Mouse (Mus musculus): ENCODE measurements around the gene Lrrc74b.

Gene Lrrc74b

GRCm38 (mm10) chr16:17561128-17561750, at the start of gene Lrrc74b:
Gene Lrrc74b, minus strand, starts transcription at chr16:17561247.
- POLR2A ChIA-PET, result interaction anchor here in 3 of 4 experiments (0.6 to 2.4 kb wide), 42 partner anchors 8 to 413 kb away, joined by 3 to 19 read pairs (median 4); partner anchors contain the start of genes Thap7 (in 3 of the 3), Crkl (in 2 of the 3), Lztr1 (in 1 of the 3) and Smpd4 (in 1 of the 3)
- CTCF ChIA-PET, result interaction anchor here (0.5 to 2.5 kb wide), 15 partner anchors 7 to 354 kb away, joined by 3 to 14 read pairs (median 3); partner anchors contain the start of genes Slc7a4 (in 2 of the 4), Crkl (in 1 of the 4), Gsc2 (in 1 of the 4) and Smpd4 (in 1 of the 4)

- ChIA-PET CTCF (interaction anchor here (0.7 to 2.3 kb wide), 8 partner anchors 9 to 132 kb away, joined by 3 to 8 read pairs (median 3); partner anchors contain the start of gene Smpd4 (in 1 of the 4)), POLR2A (interaction anchor here in 2 of 4 experiments (0.6 to 1.7 kb wide), 3 partner anchors 18 to 473 kb away, joined by 3 read pairs; partner anchors contain the start of gene Sdf2l1 (in 1 of the 2))
These were observed 44.6 kb upstream of the Lrrc74b start for GRCm38 (mm10) chr16:17605684-17606083.

- CTCF ChIA-PET, result interaction anchor here (0.7 to 2.3 kb wide), 5 partner anchors 10 to 42 kb away, joined by 3 to 8 read pairs (median 3); no protein-coding TSS in a partner anchor
These were observed 43.9 kb upstream of the Lrrc74b start for GRCm38 (mm10) chr16:17604941-17605340.

GRCm38 (mm10) chr16:17600944-17601562, 40.0 kb upstream of the Lrrc74b start:
- ChIA-PET POLR2A (interaction anchor here in 3 of 4 experiments (0.6 to 1.8 kb wide), 3 partner anchors 24 to 448 kb away, joined by 3 to 5 read pairs (median 4); no protein-coding TSS in a partner anchor), CTCF (interaction anchor here (0.6 to 4.0 kb wide), 7 partner anchors 14 to 680 kb away, joined by 4 to 17 read pairs (median 4); partner anchors contain the start of gene Slc7a4 (in 1 of the 4))

More at GRCm38 (mm10) chr16:17604941-17605340, 43.9 kb upstream of the Lrrc74b start:
- POLR2A ChIA-PET, result interaction anchor here in 1 of 4 experiments (1.5 kb wide), 1 partner anchor 473 kb away, joined by 3 read pairs; the partner anchor contains the start of gene Sdf2l1

- ChIA-PET POLR2A (interaction anchor here in 1 of 4 experiments (0.7 to 1.5 kb wide), 3 partner anchors 29 to 116 kb away, joined by 3 to 7 read pairs (median 4); partner anchors contain the start of genes Lrrc74b, P2rx6 and Smpd4), CTCF (interaction anchor here in 1 of 4 experiments (2.2 kb wide), 1 partner anchor 32 kb away, joined by 6 read pairs; no protein-coding TSS in a partner anchor)
These were observed 29.7 kb upstream of the Lrrc74b start for GRCm38 (mm10) chr16:17590731-17591130.

GRCm38 (mm10) chr16:17584555-17584954, 23.5 kb upstream of the Lrrc74b start:
- ChIA-PET POLR2A (interaction anchor here in 1 of 4 experiments (1.9 kb wide), 1 partner anchor 27 kb away, joined by 7 read pairs; no protein-coding TSS in a partner anchor), CTCF (interaction anchor here in 3 of 4 experiments (0.8 to 1.5 kb wide), 5 partner anchors 23 to 176 kb away, joined by 3 read pairs; partner anchors contain the start of genes Lrrc74b (in 1 of the 3) and P2rx6 (in 1 of the 3))

GRCm38 (mm10) chr16:17583064-17583463, 22.0 kb upstream of the Lrrc74b start, which contains the start of gene Slc7a4:
Gene Slc7a4, minus strand, starts transcription at chr16:17583214.
- POLR2A ChIA-PET, result interaction anchor here in 3 of 4 experiments (0.9 to 2.1 kb wide), 4 partner anchors 24 to 68 kb away, joined by 3 to 6 read pairs (median 5); no protein-coding TSS in a partner anchor
- CTCF ChIA-PET, result interaction anchor here in 3 of 4 experiments (0.5 to 2.1 kb wide), 13 partner anchors 9 to 506 kb away, joined by 3 to 19 read pairs (median 3); partner anchors contain the start of genes P2rx6 (in 2 of the 3), Lrrc74b (in 1 of the 3) and Smpd4 (in 1 of the 3)

GRCm38 (mm10) chr16:17576825-17577215, 15.8 kb upstream of the Lrrc74b start:
- POLR2A ChIA-PET, result interaction anchor here in 3 of 4 experiments (0.8 to 2.3 kb wide), 17 partner anchors 9 to 357 kb away, joined by 3 to 19 read pairs (median 3); partner anchors contain the start of genes Lrrc74b (in 2 of the 3), P2rx6 (in 2 of the 3), Ccdc74a (in 1 of the 3) and Lztr1 (in 1 of the 3)
- CTCF ChIA-PET, result interaction anchor here in 3 of 4 experiments (0.6 to 2.3 kb wide), 7 partner anchors 9 to 103 kb away, joined by 3 to 13 read pairs (median 4); no protein-coding TSS in a partner anchor

GRCm38 (mm10) chr16:17575870-17576824, 15.1 kb upstream of the Lrrc74b start:
- POLR2A ChIA-PET, result interaction anchor here (0.6 to 2.3 kb wide), 17 partner anchors 9 to 357 kb away, joined by 3 to 19 read pairs (median 3); partner anchors contain the start of genes Lrrc74b (in 2 of the 4), P2rx6 (in 2 of the 4), Ccdc74a (in 1 of the 4) and Lztr1 (in 1 of the 4)
- CTCF ChIA-PET, result interaction anchor here (0.5 to 2.3 kb wide), 9 partner anchors 9 to 102 kb away, joined by 3 to 13 read pairs (median 3); no protein-coding TSS in a partner anchor

- ChIA-PET POLR2A (interaction anchor here in 3 of 4 experiments (1.2 to 1.5 kb wide), 5 partner anchors 8 to 36 kb away, joined by 3 to 4 read pairs (median 3); no protein-coding TSS in a partner anchor), CTCF (interaction anchor here in 3 of 4 experiments (0.9 to 1.6 kb wide), 3 partner anchors 8 to 12 kb away, joined by 3 to 4 read pairs (median 3); no protein-coding TSS in a partner anchor)
These were observed 5.1 kb upstream of the Lrrc74b start for GRCm38 (mm10) chr16:17566186-17566585.

GRCm38 (mm10) chr16:17564771-17565170, 3.7 kb upstream of the Lrrc74b start:
- POLR2A ChIA-PET, result interaction anchor here in 3 of 4 experiments (0.7 to 1.6 kb wide), 5 partner anchors 10 to 682 kb away, joined by 3 to 11 read pairs (median 5); no protein-coding TSS in a partner anchor
- CTCF ChIA-PET, result interaction anchor here in 2 of 4 experiments (1.0 to 1.6 kb wide), 4 partner anchors 10 to 16 kb away, joined by 3 to 4 read pairs (median 4); no protein-coding TSS in a partner anchor

GRCm38 (mm10) chr16:17564221-17564620, 3.2 kb upstream of the Lrrc74b start:
- ChIA-PET CTCF (interaction anchor here (0.6 to 1.4 kb wide), 6 partner anchors 10 to 124 kb away, joined by 3 to 4 read pairs (median 4); no protein-coding TSS in a partner anchor), POLR2A (interaction anchor here (0.7 to 1.6 kb wide), 9 partner anchors 9 to 683 kb away, joined by 3 to 11 read pairs (median 4); no protein-coding TSS in a partner anchor)

- ChIA-PET CTCF (interaction anchor here (0.6 to 2.2 kb wide), 10 partner anchors 9 to 239 kb away, joined by 3 to 7 read pairs (median 4); no protein-coding TSS in a partner anchor), POLR2A (interaction anchor here (0.7 to 1.7 kb wide), 8 partner anchors 9 to 348 kb away, joined by 3 to 11 read pairs (median 4); partner anchors contain the start of gene Smpd4 (in 1 of the 4))
These were observed 2.5 kb upstream of the Lrrc74b start for GRCm38 (mm10) chr16:17563580-17563979.

- ChIA-PET CTCF (interaction anchor here in 3 of 4 experiments (0.5 to 2.5 kb wide), 12 partner anchors 8 to 243 kb away, joined by 3 to 14 read pairs (median 4); partner anchors contain the start of genes Slc7a4 (in 2 of the 3), Crkl (in 1 of the 3) and Smpd4 (in 1 of the 3)), POLR2A (interaction anchor here in 3 of 4 experiments (0.6 to 2.4 kb wide), 41 partner anchors 8 to 579 kb away, joined by 3 to 19 read pairs (median 4); partner anchors contain the start of genes Crkl (in 2 of the 3), Smpd4 (in 2 of the 3), Thap7 (in 2 of the 3) and Lztr1 (in 1 of the 3))
These were observed 733 bp upstream of the Lrrc74b start, which contains the start of gene P2rx6 for GRCm38 (mm10) chr16:17561751-17562208. Gene P2rx6, plus strand, starts transcription at chr16:17561885.

- ChIA-PET CTCF (interaction anchor here (0.6 to 2.6 kb wide), 12 partner anchors 17 to 177 kb away, joined by 3 to 20 read pairs (median 6); partner anchors contain the start of genes Lztr1 (in 1 of the 4) and Slc7a4 (in 1 of the 4)), POLR2A (interaction anchor here (0.7 to 2.3 kb wide), 13 partner anchors 12 to 296 kb away, joined by 3 to 9 read pairs (median 4); partner anchors contain the start of genes Slc7a4 (in 2 of the 4) and Thap7 (in 2 of the 4))
These were observed 1.5 kb downstream of the Lrrc74b start for GRCm38 (mm10) chr16:17559396-17560027.
